Mouse (Mus musculus) ES-Bruce4 (cell line): ENCODE data around the gene Adamtsl1. TPM values are rescaled to one million over a fixed set of nuclear protein-coding genes. Genes with fewer than 3 reads are reported as not detected.
A peak's percentile ranks its signal among the peaks of the same experiment; 100 is the strongest.

ENCODE experiments used
- H3K27ac ChIP-seq: 2 replicates; pipeline ENCODE4 v1.5.1; 2012; ENCODE audit warnings: low read length, inconsistent platforms; ENCODE audit not compliant: insufficient read depth
- H3K27me3 ChIP-seq: 2 replicates; pipeline ENCODE4 v1.6.1; 2012; ENCODE audit warnings: mild to moderate bottlenecking, low read length, inconsistent platforms; ENCODE audit not compliant: control insufficient read depth, poor library complexity, insufficient read depth, severe bottlenecking
- H3K36me3 ChIP-seq: 2 replicates; pipeline ENCODE4 v1.6.1; 2012; ENCODE audit warnings: inconsistent platforms, mild to moderate bottlenecking, low read length, moderate library complexity; ENCODE audit not compliant: control insufficient read depth, poor library complexity, insufficient read depth, severe bottlenecking
- H3K4me1 ChIP-seq: one replicate; pipeline ENCODE4 v1.8.1; 2011; ENCODE audit warnings: low read length; ENCODE audit not compliant: control insufficient read depth, insufficient read depth
- H3K4me3 ChIP-seq: 2 replicates; pipeline ENCODE4 v1.5.1; 2011; ENCODE audit warnings: low read depth, mild to moderate bottlenecking, low read length
- H3K9ac ChIP-seq: 2 replicates; pipeline ENCODE4 v1.6.1; 2012; ENCODE audit warnings: low read depth, mild to moderate bottlenecking, inconsistent platforms; ENCODE audit not compliant: poor library complexity, severe bottlenecking
- H3K9me3 ChIP-seq: replicated peaks from 2 replicates; pipeline ENCODE4 v1.6.1; 2012; ENCODE audit warnings: mild to moderate bottlenecking, low read length, inconsistent platforms; ENCODE audit not compliant: control insufficient read depth, poor library complexity, insufficient read depth, severe bottlenecking
- CTCF ChIP-seq: IDR thresholded peaks from one replicate; pipeline ENCODE4 v1.8.1; 2011; ENCODE audit warnings: low read depth, low read length
- EP300 ChIP-seq: IDR thresholded peaks from 2 replicates; pipeline ENCODE4 v1.6.1; 2011; ENCODE audit warnings: low read depth, low read length; ENCODE audit not compliant: insufficient read depth
- POLR2A ChIP-seq: IDR thresholded peaks from one replicate; pipeline ENCODE4 v1.8.1; 2011; ENCODE audit warnings: low read length; ENCODE audit not compliant: insufficient read depth
- polyA plus RNA-seq: library from polyadenylated mRNA; stranded (reverse); fragments of >200 nt; gene quantifications from 2 replicates; pipeline ENCODE4 v1.2.4, GENCODE M21; 2011; ENCODE audit warnings: low read depth; ENCODE audit not compliant: missing spikeins, insufficient read depth, insufficient read length

Adamtsl1 gene
- polyA plus RNA-seq, 1 experiment: 2.0 TPM

- Histone ChIP-seq H3K27me3 (no peaks in the 10 kb centered on the region), H3K27ac (no peak overlapping the region), H3K9ac (no peak overlapping the region), H3K9me3 (peaks cover 13% of the 10 kb centered on the region), H3K4me1 (no peaks in the 10 kb centered on the region), H3K4me3 (no peak overlapping the region), H3K36me3 (no peaks in the 10 kb centered on the region)
- TF ChIP-seq CTCF: no peak
- peak; percentile 41; the same call in 1 of the 2 replicates for TF ChIP-seq EP300
Measured at GRCm38 (mm10) chr4:85916034-85916433, 402.1 kb downstream of the Adamtsl1 start.

- Histone ChIP-seq H3K9me3 (peaks cover 8% of the 10 kb centered on the region), H3K27ac (no peak overlapping the region), H3K9ac (no peak overlapping the region), H3K4me3 (no peak overlapping the region), H3K4me1 (no peaks in the 10 kb centered on the region), H3K27me3 (no peaks in the 10 kb centered on the region), H3K36me3 (no peaks in the 10 kb centered on the region)
- TF ChIP-seq POLR2A: no peak
- TF ChIP-seq EP300: no peak
- no peak for TF ChIP-seq CTCF
Measured at GRCm38 (mm10) chr4:85918366-85918765, 404.4 kb downstream of the Adamtsl1 start.

DNA sequence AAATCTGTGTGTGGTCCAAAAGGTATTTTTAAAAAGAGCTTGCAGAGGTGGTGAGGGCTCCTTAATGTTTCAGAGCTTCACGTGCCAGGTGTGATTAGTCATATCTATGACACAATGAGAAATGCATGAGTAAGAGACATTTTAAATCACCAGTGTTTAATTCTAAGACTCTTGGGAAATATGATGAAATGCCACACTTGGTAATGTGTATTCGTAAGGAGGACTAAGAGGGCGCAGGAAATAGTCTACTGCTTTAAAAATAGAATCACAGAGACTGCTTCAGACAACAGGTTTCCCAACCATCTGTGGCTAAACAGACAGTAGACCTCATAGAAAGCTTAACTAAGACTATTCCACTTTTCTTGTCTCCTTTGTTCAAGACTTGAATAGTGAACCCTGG, 406.5 kb downstream of the Adamtsl1 start:
- no peak for TF ChIP-seq POLR2A
- TF ChIP-seq EP300: no peak
- TF ChIP-seq CTCF: no peak
- no peak overlapping the region for H3K9ac ChIP-seq
- no peaks in the 10 kb centered on the region for H3K36me3 ChIP-seq
- no peak overlapping the region for H3K27ac ChIP-seq
- H3K4me3 ChIP-seq: no peak overlapping the region
- H3K4me1 ChIP-seq: no peaks in the 10 kb centered on the region
- no peaks in the 10 kb centered on the region for H3K27me3 ChIP-seq
- H3K9me3 ChIP-seq: peaks cover 1% of the 10 kb centered on the region; the same call in 1 of the 2 replicates

- Histone ChIP-seq H3K36me3 (no peaks in the 10 kb centered on the region), H3K4me3 (no peak overlapping the region), H3K27ac (no peak overlapping the region), H3K27me3 (no peaks in the 10 kb centered on the region), H3K9ac (no peak overlapping the region), H3K9me3 (no peaks in the 10 kb centered on the region), H3K4me1 (no peaks in the 10 kb centered on the region)
- TF ChIP-seq CTCF: no peak
- no peak for TF ChIP-seq EP300
- no peak for TF ChIP-seq POLR2A
Measured at GRCm38 (mm10) chr4:85922741-85923140, 408.8 kb downstream of the Adamtsl1 start.

GRCm38 (mm10) chr4:85932129-85932528, 418.2 kb downstream of the Adamtsl1 start:
- Histone ChIP-seq H3K9me3 (no peaks in the 10 kb centered on the region), H3K4me3 (no peak overlapping the region), H3K27me3 (no peaks in the 10 kb centered on the region), H3K27ac (no peak overlapping the region), H3K36me3 (no peaks in the 10 kb centered on the region), H3K4me1 (no peaks in the 10 kb centered on the region), H3K9ac (no peak overlapping the region)
- no peak for TF ChIP-seq POLR2A
- no peak for TF ChIP-seq EP300
- no peak for TF ChIP-seq CTCF

GRCm38 (mm10) chr4:85939460-85939859, 425.5 kb downstream of the Adamtsl1 start:
- Histone ChIP-seq H3K4me1 (no peaks in the 10 kb centered on the region), H3K27ac (no peak overlapping the region), H3K27me3 (no peaks in the 10 kb centered on the region), H3K36me3 (no peaks in the 10 kb centered on the region), H3K4me3 (no peak overlapping the region), H3K9me3 (no peaks in the 10 kb centered on the region), H3K9ac (no peak overlapping the region)
- TF ChIP-seq CTCF (no peak), EP300 (no peak), POLR2A (no peak)

DNA sequence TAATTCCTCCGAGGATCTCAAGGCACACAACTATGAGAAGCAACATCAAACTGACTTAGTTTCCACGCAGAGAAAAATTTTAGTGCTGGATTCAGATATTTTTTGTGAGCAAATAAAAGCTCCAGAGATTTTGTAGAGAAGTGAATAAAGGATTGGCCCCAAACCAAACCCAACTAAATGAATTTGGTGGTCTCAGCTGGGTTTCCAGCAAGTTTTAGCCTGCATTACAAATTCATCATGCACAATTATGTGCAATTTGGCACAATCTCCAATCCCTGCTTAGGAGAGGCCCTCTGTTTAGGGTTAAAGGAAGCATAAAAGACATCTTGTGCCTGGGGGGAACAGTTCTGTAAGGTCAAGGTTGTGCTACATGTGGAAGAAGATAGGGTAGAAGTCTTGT, 427.9 kb downstream of the Adamtsl1 start:
- no peaks in the 10 kb centered on the region for H3K4me1 ChIP-seq
- H3K4me3 ChIP-seq: no peak overlapping the region
- H3K36me3 ChIP-seq: no peaks in the 10 kb centered on the region
- TF ChIP-seq EP300 (no peak), POLR2A (no peak), CTCF (no peak)
- H3K27ac ChIP-seq: no peak overlapping the region
- H3K9me3 ChIP-seq: no peaks in the 10 kb centered on the region
- H3K27me3 ChIP-seq: no peaks in the 10 kb centered on the region
- no peak overlapping the region for H3K9ac ChIP-seq
